Mouse (Mus musculus) E14TG2a.4 (cell line): ENCODE measurements at regions not wholly inside any gene's neighbourhood (a gene's known extent, or its start where the extent isn't known, plus 50 kb on each side); places are given as distances from the start of the nearest gene placed in this dataset.

Experiments
- H3K27me3 ChIP-seq: 2 replicates; pipeline ENCODE4 v1.6.1; 2014; ENCODE audit warnings: low read length, control low read depth; ENCODE audit not compliant: insufficient read depth
- H3K36me3 ChIP-seq: 2 replicates; pipeline ENCODE4 v1.6.1; 2014; ENCODE audit warnings: low read length, control low read depth; ENCODE audit not compliant: insufficient read depth
- H3K4me1 ChIP-seq: replicated peaks from 2 replicates; pipeline ENCODE4 v1.6.1; 2014; ENCODE audit warnings: low read depth, low read length, control low read depth
- H3K4me3 ChIP-seq: replicated peaks from 2 replicates; pipeline ENCODE4 v1.5.1; 2014; ENCODE audit warnings: mild to moderate bottlenecking, low read length
- H3K9me3 ChIP-seq: 2 replicates; pipeline ENCODE4 v1.6.1; 2014; ENCODE audit warnings: low read length, control low read depth
- CTCF ChIP-seq: conservative IDR thresholded peaks from 2 replicates; pipeline ENCODE4 v1.5.1; 2014; ENCODE audit warnings: low read length
- NANOG ChIP-seq: IDR thresholded peaks from 2 replicates; pipeline ENCODE4 v1.6.1; 2014; ENCODE audit warnings: borderline replicate concordance, low read length, mixed read lengths
- POU5F1 ChIP-seq: IDR thresholded peaks from 2 replicates; pipeline ENCODE4 v1.6.1; 2014; ENCODE audit warnings: low read length, borderline replicate concordance

- H3K4me1 ChIP-seq = no peaks in the 10 kb centered on the region
- H3K27me3 ChIP-seq = no peaks in the 10 kb centered on the region
- no peaks in the 10 kb centered on the region for H3K9me3 ChIP-seq
- TF ChIP-seq NANOG (no peak), CTCF (no peak), POU5F1 (no peak)
- H3K36me3 ChIP-seq = no peaks in the 10 kb centered on the region
- H3K4me3 ChIP-seq = no peak overlapping the region
Measured at GRCm38 (mm10) chr11:111658362-111659309, 592.7 kb downstream of the Kcnj2 start.

DNA sequence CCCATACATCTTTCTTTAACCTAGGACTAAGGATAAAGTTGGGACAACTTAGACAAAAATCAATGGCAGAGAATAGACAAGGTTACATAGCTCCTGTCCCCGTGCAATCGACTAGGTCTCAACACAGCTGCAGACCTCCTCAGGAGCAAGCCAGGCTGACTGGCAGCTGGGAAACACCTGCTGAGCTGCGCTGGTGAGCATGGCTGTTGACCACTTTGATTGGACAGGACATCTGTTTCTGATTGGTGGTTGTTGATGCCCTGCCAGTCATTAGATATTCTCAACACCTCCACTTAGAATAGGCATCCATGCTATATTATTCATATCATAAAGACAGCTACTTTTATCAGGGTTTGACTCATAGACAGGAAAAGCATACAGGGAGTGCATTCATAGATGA is 597.3 kb downstream of the Kcnj2 start:
- no peak for TF ChIP-seq NANOG
- TF ChIP-seq CTCF = no peak
- no peak for TF ChIP-seq POU5F1
- H3K27me3 ChIP-seq = no peaks in the 10 kb centered on the region
- no peaks in the 10 kb centered on the region for H3K4me1 ChIP-seq
- no peaks in the 10 kb centered on the region for H3K9me3 ChIP-seq
- no peak overlapping the region for H3K4me3 ChIP-seq
- H3K36me3 ChIP-seq = no peaks in the 10 kb centered on the region

DNA sequence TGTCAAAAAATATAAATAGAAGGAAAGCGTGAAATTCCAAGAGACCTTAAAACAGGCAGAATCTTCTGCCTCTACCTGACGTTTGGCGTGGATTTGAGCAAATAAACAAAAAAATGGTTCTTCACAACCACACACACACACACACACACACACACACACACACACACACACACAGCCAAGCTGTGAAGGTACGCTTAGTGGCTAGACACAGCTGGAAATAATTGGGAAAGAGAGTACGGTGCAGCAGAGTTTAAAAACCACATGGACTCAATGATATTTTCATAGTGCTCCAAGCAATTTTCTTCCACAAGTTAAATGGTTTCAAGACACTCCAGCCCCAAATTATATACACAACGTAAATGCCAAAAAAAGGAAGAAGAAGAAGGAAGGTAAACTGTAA is 600.4 kb downstream of the Kcnj2 start:
- no peaks in the 10 kb centered on the region for H3K9me3 ChIP-seq
- TF ChIP-seq POU5F1 (no peak), NANOG (no peak), CTCF (no peak)
- no peak overlapping the region for H3K4me3 ChIP-seq
- H3K36me3 ChIP-seq = no peaks in the 10 kb centered on the region
- H3K27me3 ChIP-seq = no peaks in the 10 kb centered on the region
- no peaks in the 10 kb centered on the region for H3K4me1 ChIP-seq

- TF ChIP-seq POU5F1 = no peak
- no peak for TF ChIP-seq CTCF
- TF ChIP-seq NANOG = no peak
- Histone ChIP-seq H3K27me3 (no peaks in the 10 kb centered on the region), H3K36me3 (no peaks in the 10 kb centered on the region), H3K4me1 (no peaks in the 10 kb centered on the region), H3K9me3 (no peaks in the 10 kb centered on the region), H3K4me3 (no peak overlapping the region)
Measured at GRCm38 (mm10) chr11:111671865-111672264, 605.9 kb downstream of the Kcnj2 start.

- H3K4me1 ChIP-seq = no peaks in the 10 kb centered on the region
- H3K36me3 ChIP-seq = no peaks in the 10 kb centered on the region
- no peak overlapping the region for H3K4me3 ChIP-seq
- no peaks in the 10 kb centered on the region for H3K9me3 ChIP-seq
- H3K27me3 ChIP-seq = no peaks in the 10 kb centered on the region
- no peak for TF ChIP-seq NANOG
- no peak for TF ChIP-seq POU5F1
Measured at GRCm38 (mm10) chr11:111675673-111676072, 609.7 kb downstream of the Kcnj2 start.

DNA sequence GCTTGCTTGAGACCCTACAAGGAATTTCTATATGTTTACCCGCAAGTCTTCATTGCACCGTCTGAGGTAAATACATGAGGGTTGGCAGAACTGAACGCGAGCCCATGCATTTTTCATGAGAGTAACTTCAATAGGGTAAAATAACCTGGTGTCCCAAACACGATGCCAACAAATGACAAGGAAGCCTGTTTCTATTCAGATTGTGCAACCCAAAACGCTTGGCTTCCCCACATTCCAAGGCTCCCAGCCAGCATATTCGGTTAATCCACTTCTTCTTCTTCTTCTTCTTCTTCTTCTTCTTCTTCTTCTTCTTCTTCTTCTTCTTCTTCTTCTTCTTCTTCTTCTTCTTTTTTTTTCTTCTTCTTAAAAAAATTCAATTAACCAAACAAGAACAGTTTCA is 616.4 kb downstream of the Kcnj2 start:
- TF ChIP-seq NANOG = no peak
- Histone ChIP-seq H3K9me3 (no peaks in the 10 kb centered on the region), H3K36me3 (no peaks in the 10 kb centered on the region), H3K4me3 (no peak overlapping the region), H3K27me3 (no peaks in the 10 kb centered on the region), H3K4me1 (no peaks in the 10 kb centered on the region)

GRCm38 (mm10) chr11:111683909-111684308 is 617.9 kb downstream of the Kcnj2 start:
- H3K4me1 ChIP-seq = no peaks in the 10 kb centered on the region
- TF ChIP-seq CTCF (no peak), NANOG (no peak), POU5F1 (no peak)
- H3K36me3 ChIP-seq = no peaks in the 10 kb centered on the region
- no peaks in the 10 kb centered on the region for H3K9me3 ChIP-seq
- no peaks in the 10 kb centered on the region for H3K27me3 ChIP-seq
- H3K4me3 ChIP-seq = no peak overlapping the region

DNA sequence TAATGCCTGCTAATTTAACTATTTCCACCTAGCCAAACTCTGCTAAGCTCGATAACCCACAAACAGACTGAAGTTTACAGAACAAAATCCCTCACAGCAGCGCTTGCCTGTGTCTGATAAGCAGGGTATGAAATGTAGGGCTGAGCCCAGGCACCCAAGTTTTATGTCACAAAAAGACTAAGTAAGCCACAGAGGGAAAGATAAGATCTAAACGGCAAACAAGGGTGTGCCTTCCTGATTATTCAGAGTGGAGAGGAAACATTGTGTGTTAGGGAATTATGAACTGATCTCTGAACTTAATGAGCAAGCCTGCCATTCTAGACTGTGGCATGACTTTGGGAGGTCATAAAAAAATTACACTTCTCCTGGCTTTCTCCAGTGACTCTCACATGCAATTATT is 621.8 kb downstream of the Kcnj2 start:
- Histone ChIP-seq H3K4me1 (no peaks in the 10 kb centered on the region), H3K4me3 (no peak overlapping the region), H3K36me3 (no peaks in the 10 kb centered on the region), H3K9me3 (no peaks in the 10 kb centered on the region), H3K27me3 (no peaks in the 10 kb centered on the region)
- TF ChIP-seq POU5F1 (no peak), NANOG (no peak), CTCF (no peak)

DNA sequence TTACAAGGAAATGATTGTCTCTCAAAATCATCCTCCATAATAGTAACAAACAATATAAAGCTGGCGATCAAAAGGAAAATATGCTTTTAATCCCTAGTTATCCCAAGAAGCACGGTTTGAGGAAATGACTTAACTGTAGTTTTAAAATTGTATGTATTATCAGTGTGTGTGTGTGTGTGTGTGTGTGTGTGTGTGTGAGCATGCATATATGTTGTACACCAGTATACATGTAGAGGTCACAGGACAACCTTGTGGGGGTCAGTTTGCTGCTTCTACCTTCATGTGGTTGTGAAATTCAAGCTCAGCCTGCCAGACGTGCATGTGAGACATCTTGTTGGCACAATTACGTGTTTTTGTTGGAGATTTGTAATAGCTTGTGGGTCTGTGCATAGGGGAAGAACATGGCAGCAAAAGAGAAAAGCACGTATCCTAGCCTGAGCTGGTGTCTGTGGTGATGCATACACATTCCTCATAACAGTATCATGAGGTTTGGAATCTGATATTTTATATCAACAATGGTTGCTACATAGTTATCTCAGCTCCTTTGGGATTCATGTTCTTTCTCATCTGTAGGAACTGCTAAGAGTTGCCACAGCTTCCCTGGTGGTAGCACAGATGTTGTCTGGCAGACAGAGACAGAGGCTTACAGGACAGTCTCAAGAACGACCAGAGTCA is 622.4 kb downstream of the Kcnj2 start:
- TF ChIP-seq NANOG (no peak), POU5F1 (no peak), CTCF (no peak)
- no peaks in the 10 kb centered on the region for H3K27me3 ChIP-seq
- no peaks in the 10 kb centered on the region for H3K36me3 ChIP-seq
- no peaks in the 10 kb centered on the region for H3K9me3 ChIP-seq
- H3K4me3 ChIP-seq = no peak overlapping the region
- no peaks in the 10 kb centered on the region for H3K4me1 ChIP-seq
